Mouse (Mus musculus) stomach, postnatal 0 days (tissue): Measurements from ENCODE around the gene Pkd1l3.

Experiments
- CTCF ChIP-seq: IDR thresholded peaks from 2 replicates; pipeline ENCODE4 v1.5.1; 2016; ENCODE audit warnings: antibody characterized with exemption, low read depth, mild to moderate bottlenecking, moderate library complexity
- EP300 ChIP-seq: optimal IDR thresholded peaks from 2 replicates; pipeline ENCODE3; 2016; ENCODE audit warnings: antibody characterized with exemption

DNA sequence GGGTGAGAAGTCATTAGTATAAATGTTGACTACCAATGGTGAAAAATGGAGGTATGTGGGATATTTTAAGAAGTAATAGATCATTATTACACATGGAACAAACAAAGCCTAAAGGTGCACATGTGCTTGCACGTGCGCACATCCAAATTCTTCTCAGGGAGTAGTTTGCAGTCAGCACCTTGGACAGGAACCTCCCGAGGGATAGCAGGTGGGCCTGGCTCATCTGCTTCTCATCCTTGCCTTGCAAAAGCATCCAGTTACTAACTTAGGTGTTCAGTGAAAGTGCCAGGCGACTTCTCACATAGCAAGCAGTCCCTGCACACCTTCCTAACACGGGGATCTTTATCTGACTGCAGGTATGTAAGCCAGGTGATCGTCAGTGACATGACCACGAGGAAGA lies 26.1 kb downstream of the Pkd1l3 start:
- TF ChIP-seq CTCF (no peak), EP300 (no peak)
